ENCODE assay signal across 18 mouse cellular contexts in the genomic region with DNA sequence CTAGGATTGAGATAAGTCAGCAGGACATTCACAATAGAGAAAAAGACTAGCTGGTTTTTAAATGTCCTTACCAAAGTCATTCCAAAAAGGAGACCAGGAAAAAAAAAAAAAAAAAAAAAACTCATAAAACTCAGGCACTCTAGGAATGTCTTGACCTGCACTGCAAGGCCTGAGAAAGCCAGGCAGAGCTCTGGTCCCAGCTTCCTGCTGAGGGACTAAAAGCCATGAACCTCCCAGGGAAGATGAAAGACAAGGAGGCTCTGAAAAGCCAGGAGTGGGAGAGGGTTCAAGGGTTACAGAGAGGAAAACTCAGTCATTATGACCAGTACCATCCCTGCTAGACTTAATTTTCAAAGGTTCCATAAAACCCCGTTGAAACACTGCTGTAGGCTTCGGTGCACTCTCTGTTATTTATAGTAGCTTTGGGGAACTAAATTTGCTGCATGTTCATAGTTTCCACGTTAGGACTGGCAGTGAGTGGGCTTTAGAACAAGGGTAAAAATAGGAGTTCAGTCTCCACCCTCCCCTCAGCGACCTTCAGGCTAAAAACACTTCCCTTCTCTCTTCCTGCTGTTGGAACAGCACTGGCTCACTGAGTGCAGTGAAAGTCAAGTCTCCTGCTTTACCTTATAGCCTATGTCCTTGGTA. TPM values are rescaled to one million over a fixed set of nuclear protein-coding genes. Genes with fewer than 3 reads are reported as not detected.
A peak's percentile ranks its signal among the peaks of the same experiment; 100 is the strongest.
DNase-seq lines count a peak whose midpoint lies in the region; ATAC-seq lines count a peak whose summit lies in the region.
"Had no signal": no experiment of that assay in that cellular context is flagged by ENCODE, and none has a peak within 500 bp of the region (broad histone marks: within the 10 kb centered on the region; RNA-seq: fewer than 3 reads in every experiment).

No protein-coding gene starts in this region.

- no peak overlapping the region for H3K27ac ChIP-seq in forebrain, embryonic 11.5 days (ENCODE audit: low read depth, low read length)
- no peak overlapping the region for H3K27ac ChIP-seq in forebrain, embryonic 15.5 days (replicated peaks)
- H3K27ac ChIP-seq in hindbrain, embryonic 12.5 days: 0 out of 2 replicates have a peak overlapping the region, but pooled peaks have one; percentile 12
- no peak overlapping the region for H3K27ac ChIP-seq in hindbrain, embryonic 16.5 days (ENCODE audit: low read depth, low read length)
- peak overlapping the region; percentile 65 for H3K27ac ChIP-seq in limb, embryonic 13.5 days
- H3K27ac ChIP-seq: hindbrain, embryonic 15.5 days; lung, embryonic 15.5 days; neural tube, embryonic 15.5 days had no signal

- no peaks in the 10 kb centered on the region for H3K4me1 ChIP-seq in forebrain, embryonic 11.5 days (replicated peaks; ENCODE audit: control insufficient read depth, insufficient read depth, low read length)
- peaks cover 7% of the 10 kb centered on the region; the same call in 1 of the 2 replicates for H3K4me1 ChIP-seq in forebrain, embryonic 15.5 days
- H3K4me1 ChIP-seq in hindbrain, embryonic 12.5 days: peaks cover 9% of the 10 kb centered on the region; the same call in 1 of the 2 replicates
- no peaks in the 10 kb centered on the region; the same call in 1 of the 2 replicates for H3K4me1 ChIP-seq in hindbrain, embryonic 16.5 days (ENCODE audit: control insufficient read depth, insufficient read depth, low read depth, low read length)
- H3K4me1 ChIP-seq in limb, embryonic 13.5 days: peaks cover 66% of the 10 kb centered on the region

- no peak for ATAC-seq in forebrain, embryonic 11.5 days (replicated peaks; ENCODE audit: low FRiP score)
- ATAC-seq in forebrain, embryonic 15.5 days (replicated peaks): no peak
- ATAC-seq in hindbrain, embryonic 12.5 days (ENCODE audit: low FRiP score): no peak
- no peak for ATAC-seq in hindbrain, embryonic 16.5 days
- ATAC-seq in common myeloid progenitor, adult 5-6 weeks (replicated peaks; ENCODE audit: low read depth, poor library complexity, severe bottlenecking): peak; percentile 39; the same call in 1 of the 2 replicates
- ATAC-seq in limb, embryonic 13.5 days (ENCODE audit: low FRiP score, low read depth): peak; percentile 63
- ATAC-seq: forebrain, postnatal 0 days had no signal

- no peak overlapping the region for H3K9ac ChIP-seq in forebrain, embryonic 11.5 days (ENCODE audit: low read length)
- no peak overlapping the region for H3K9ac ChIP-seq in forebrain, embryonic 15.5 days (replicated peaks)
- no peak overlapping the region for H3K9ac ChIP-seq in hindbrain, embryonic 12.5 days
- no peak overlapping the region for H3K9ac ChIP-seq in hindbrain, embryonic 16.5 days (ENCODE audit: low read depth, low read length)
- H3K9ac ChIP-seq in limb, embryonic 13.5 days: no peak overlapping the region
- H3K9ac ChIP-seq: forebrain, postnatal 0 days; hindbrain, embryonic 15.5 days; lung, embryonic 15.5 days; neural tube, embryonic 15.5 days had no signal

- no peaks in the 10 kb centered on the region for H3K36me3 ChIP-seq in forebrain, embryonic 11.5 days (ENCODE audit: control insufficient read depth, insufficient read depth, low read length)
- H3K36me3 ChIP-seq in forebrain, embryonic 15.5 days: no peaks in the 10 kb centered on the region
- no peaks in the 10 kb centered on the region for H3K36me3 ChIP-seq in hindbrain, embryonic 12.5 days
- no peaks in the 10 kb centered on the region for H3K36me3 ChIP-seq in hindbrain, embryonic 16.5 days (ENCODE audit: control insufficient read depth, insufficient read depth, low read length)
- H3K36me3 ChIP-seq in limb, embryonic 13.5 days: no peaks in the 10 kb centered on the region
- H3K36me3 ChIP-seq: hindbrain, embryonic 15.5 days; lung, embryonic 15.5 days; neural tube, embryonic 15.5 days had no signal

- peak; percentile 38 for DNase-seq in forebrain, embryonic 11.5 days (ENCODE audit: low spot score)
- DNase-seq in urinary bladder, postnatal 36 days (ENCODE audit: low spot score in 2 of 2): no peak
- DNase-seq in urinary bladder, adult 2 months (ENCODE audit: low spot score): no peak
- DNase-seq: adrenal gland, adult 2 months; cerebellum, postnatal 14 days; forebrain, postnatal 0 days; right cerebral cortex, adult 18-20 months had no signal

- WGBS in forebrain, embryonic 11.5 days: 56% methylated on average over 4 of the region's 4 CpGs
- 61% methylated on average over 4 of the region's 4 CpGs for WGBS in forebrain, embryonic 15.5 days
- 38% methylated on average over 4 of the region's 4 CpGs for WGBS in hindbrain, embryonic 12.5 days
- 48% methylated on average over 4 of the region's 4 CpGs for WGBS in hindbrain, embryonic 16.5 days
- WGBS in limb, embryonic 13.5 days: 7% methylated on average over 4 of the region's 4 CpGs

- H3K4me3 ChIP-seq in forebrain, embryonic 11.5 days (ENCODE audit: low read depth, low read length): no peak overlapping the region
- H3K4me3 ChIP-seq in forebrain, embryonic 15.5 days: no peak overlapping the region
- no peak overlapping the region for H3K4me3 ChIP-seq in hindbrain, embryonic 12.5 days
- no peak overlapping the region for H3K4me3 ChIP-seq in hindbrain, embryonic 16.5 days (ENCODE audit: low read length)
- no peak overlapping the region for H3K4me3 ChIP-seq in limb, embryonic 13.5 days
- H3K4me3 ChIP-seq: hindbrain, embryonic 15.5 days; lung, embryonic 15.5 days; neural tube, embryonic 15.5 days had no signal

- H3K4me2 ChIP-seq in forebrain, embryonic 11.5 days (ENCODE audit: low read depth, low read length, severe bottlenecking): no peak overlapping the region
- H3K4me2 ChIP-seq in forebrain, embryonic 15.5 days (replicated peaks): no peak overlapping the region
- H3K4me2 ChIP-seq in hindbrain, embryonic 12.5 days (replicated peaks): no peak overlapping the region
- no peak overlapping the region for H3K4me2 ChIP-seq in hindbrain, embryonic 16.5 days (ENCODE audit: low read length)
- H3K4me2 ChIP-seq in limb, embryonic 13.5 days (replicated peaks): no peak overlapping the region
- H3K4me2 ChIP-seq: hindbrain, embryonic 15.5 days; lung, embryonic 15.5 days; neural tube, embryonic 15.5 days had no signal

- no peaks in the 10 kb centered on the region for H3K27me3 ChIP-seq in forebrain, embryonic 11.5 days (ENCODE audit: control insufficient read depth, insufficient read depth, low read length)
- H3K27me3 ChIP-seq in forebrain, embryonic 15.5 days: no peaks in the 10 kb centered on the region
- no peaks in the 10 kb centered on the region for H3K27me3 ChIP-seq in hindbrain, embryonic 12.5 days
- H3K27me3 ChIP-seq in hindbrain, embryonic 16.5 days (replicated peaks; ENCODE audit: control insufficient read depth, insufficient read depth, low read length): no peaks in the 10 kb centered on the region
- no peaks in the 10 kb centered on the region for H3K27me3 ChIP-seq in limb, embryonic 13.5 days
- H3K27me3 ChIP-seq: hindbrain, embryonic 15.5 days; lung, embryonic 15.5 days; neural tube, embryonic 15.5 days had no signal

- H3K9me3 ChIP-seq in forebrain, embryonic 11.5 days (ENCODE audit: control insufficient read depth, low read length): no peaks in the 10 kb centered on the region
- no peaks in the 10 kb centered on the region for H3K9me3 ChIP-seq in forebrain, embryonic 15.5 days
- no peaks in the 10 kb centered on the region for H3K9me3 ChIP-seq in hindbrain, embryonic 12.5 days (replicated peaks)
- H3K9me3 ChIP-seq in hindbrain, embryonic 16.5 days (ENCODE audit: control insufficient read depth, low read length): no peaks in the 10 kb centered on the region
- H3K9me3 ChIP-seq in limb, embryonic 13.5 days: no peaks in the 10 kb centered on the region
- H3K9me3 ChIP-seq: hindbrain, embryonic 15.5 days; lung, embryonic 15.5 days; neural tube, embryonic 15.5 days had no signal

RNA-seq across cellular contexts. Expression of gene Cpvl, which starts 30.0 kb away (rescaled TPM):
- polyA plus RNA-seq in forebrain, embryonic 11.5 days (2014; fragmentation: Nextera tagmentation; extraction: Ambion mirVana): 0.12 TPM in 1 of 2 replicates, not detected in the other
- polyA plus RNA-seq in forebrain, embryonic 15.5 days (2015; fragmentation: Nextera tagmentation; extraction: Ambion mirVana): not detected in 2 replicates
- not detected in 2 replicates for polyA plus RNA-seq in hindbrain, embryonic 12.5 days (2016; fragmentation: Nextera tagmentation; extraction: Ambion mirVana)
- polyA plus RNA-seq in hindbrain, embryonic 16.5 days (2015; fragmentation: Nextera tagmentation; extraction: Ambion mirVana): 0.24 TPM in 1 of 2 replicates, not detected in the other
- 0.09 TPM in 1 of 2 replicates, not detected in the other for total RNA-seq in common myeloid progenitor, adult 5-6 weeks (2017)
- 0.63 and 0.88 TPM in 2 replicates for polyA plus RNA-seq in limb, embryonic 13.5 days (2015; fragmentation: Nextera tagmentation; extraction: Ambion mirVana)
- polyA plus RNA-seq in urinary bladder, adult 2 months (2012; rRNA removed): not detected in 2 replicates
- total RNA-seq: adrenal gland, adult 2 months; forebrain, postnatal 0 days; liver, adult 2 months; megakaryocyte-erythroid progenitor cell, adult 5-6 weeks had no signal
- polyA plus RNA-seq: adrenal gland, adult 2 months; hindbrain, embryonic 15.5 days; liver, adult 2 months; spleen, adult 2 months had no signal

Comparison
In these comparisons a context has a peak if more than half of its experiments do, and no peak if none do; other contexts are left out.
1. H3K27ac ChIP-seq: peak in hindbrain, embryonic 12.5 days (single experiment) and limb, embryonic 13.5 days (single experiment); none in forebrain, embryonic 11.5 days (single experiment), forebrain, embryonic 15.5 days (single experiment) and hindbrain, embryonic 16.5 days (single experiment).
2. ATAC-seq: peak in common myeloid progenitor, adult 5-6 weeks (single experiment) and limb, embryonic 13.5 days (single experiment); none in forebrain, embryonic 11.5 days (single experiment), forebrain, embryonic 15.5 days (single experiment), hindbrain, embryonic 12.5 days (single experiment) and hindbrain, embryonic 16.5 days (single experiment).